Mouse (Mus musculus) liver, adult 2 months (tissue): ENCODE measurements around the gene Otol1. TPM values are rescaled to one million over a fixed set of nuclear protein-coding genes. Genes with fewer than 3 reads are reported as not detected.

ENCODE experiments used
- DNase-seq: peaks from one replicate; pipeline ENCODE4 v3.0.0-alpha.2; 2011; ENCODE audit warnings: low read depth, low spot score; ENCODE audit errors: extremely low read depth
- H3K27ac ChIP-seq: fragments of 200-500 bp; replicated peaks from 2 replicates; pipeline ENCODE4 v1.5.1; 2012; ENCODE audit warnings: low read depth, mild to moderate bottlenecking, control low read depth, inconsistent platforms, low read length; ENCODE audit not compliant: insufficient read depth
- H3K27me3 ChIP-seq: fragments of 200-500 bp; 2 replicates; pipeline ENCODE4 v1.6.1; 2012; ENCODE audit warnings: mild to moderate bottlenecking, moderate library complexity, low read length, inconsistent platforms; ENCODE audit not compliant: control insufficient read depth, insufficient read depth
- H3K36me3 ChIP-seq: fragments of 200-500 bp; 2 replicates; pipeline ENCODE4 v1.6.1; 2012; ENCODE audit warnings: low read length, inconsistent platforms; ENCODE audit not compliant: control insufficient read depth, insufficient read depth
- H3K4me1 ChIP-seq: fragments of 200-500 bp; 2 replicates; pipeline ENCODE4 v1.6.1; 2011; ENCODE audit warnings: low read length; ENCODE audit not compliant: control insufficient read depth, insufficient read depth
- H3K4me3 ChIP-seq: fragments of 200-500 bp; 2 replicates; pipeline ENCODE4 v1.5.1; 2011; ENCODE audit warnings: low read depth, mild to moderate bottlenecking, control low read depth, low read length, moderate library complexity; ENCODE audit not compliant: insufficient read depth
- H3K79me2 ChIP-seq: fragments of 200-500 bp; 2 replicates; pipeline ENCODE4 v1.6.1; 2012; ENCODE audit warnings: inconsistent platforms, mild to moderate bottlenecking, low read length, moderate library complexity; ENCODE audit not compliant: control insufficient read depth, insufficient read depth
- H3K9ac ChIP-seq: fragments of 200-500 bp; 2 replicates; pipeline ENCODE4 v1.6.1; 2012; ENCODE audit warnings: low read depth, mild to moderate bottlenecking, control low read depth, inconsistent platforms, low read length
- CTCF ChIP-seq: fragments of 200-500 bp; IDR thresholded peaks from 2 replicates; pipeline ENCODE4 v1.5.1; 2011; ENCODE audit warnings: low read depth, low read length, control low read depth
- POLR2A ChIP-seq: fragments of 200-500 bp; IDR thresholded peaks from 2 replicates; pipeline ENCODE4 v1.6.1; 2011; ENCODE audit warnings: low read length, control low read depth; ENCODE audit not compliant: insufficient read depth; ENCODE audit errors: extremely low read depth
- WGBS: fragments of 180-500 bp; shearing (Covaris S2); methylation state at CpG from one replicate; pipeline ENCODE4 v1.1.7; 2018; 5-methylcytosine and 5-hydroxymethylcytosine counted together
- polyA plus RNA-seq: library from polyadenylated mRNA; depleted of rRNA; stranded (reverse); fragments of >200 nt; gene quantifications from 2 replicates; pipeline ENCODE4 v1.2.3, GENCODE M21; 2012
- total RNA-seq: library from RNA; depleted of rRNA; stranded (reverse); fragments of >200 nt; gene quantifications from 2 replicates; pipeline ENCODE4 v1.2.3, GENCODE M21; 2014

Otol1 gene
- total and polyA plus RNA-seq, 2 experiments, result not detected

DNA sequence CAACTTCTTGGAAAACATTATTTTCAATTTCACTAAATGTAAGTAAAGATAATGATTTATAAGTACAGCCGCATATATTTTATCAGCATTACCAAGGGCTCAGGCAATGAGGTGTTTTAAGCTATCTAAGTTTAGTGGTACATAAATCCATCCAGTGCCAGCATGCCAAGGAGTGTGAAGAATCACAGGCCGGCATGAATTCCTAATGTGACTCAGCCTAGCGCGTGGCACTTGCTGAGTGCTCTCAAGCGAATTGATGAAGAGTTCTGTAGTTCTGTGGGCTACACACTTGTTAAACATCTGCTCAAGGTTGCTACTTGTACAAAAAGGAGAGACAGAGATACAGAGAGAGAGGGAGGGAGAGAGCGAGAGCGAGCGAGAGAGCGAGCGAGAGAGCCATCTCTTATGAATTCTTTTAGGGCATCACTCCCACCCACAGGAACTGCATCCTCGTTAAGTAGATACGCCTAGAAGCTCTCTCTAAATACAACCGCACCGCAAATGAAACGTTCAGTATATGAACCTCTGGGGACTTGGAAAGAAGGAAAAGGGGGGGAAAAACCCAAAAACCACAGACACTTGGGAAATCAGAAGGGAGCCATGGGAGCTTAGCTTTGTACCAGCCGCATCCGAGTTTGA, 4.2 kb upstream of the Otol1 start:
- Histone ChIP-seq H3K4me1 (no peaks in the 10 kb centered on the region), H3K27me3 (no peaks in the 10 kb centered on the region), H3K36me3 (no peaks in the 10 kb centered on the region), H3K27ac (no peak overlapping the region), H3K79me2 (no peaks in the 10 kb centered on the region), H3K9ac (no peak overlapping the region), H3K4me3 (no peak overlapping the region)
- 82% methylated on average over 17 of the region's 17 CpGs for WGBS
- TF ChIP-seq POLR2A (no peak), CTCF (no peak)
- DNase-seq, result no peak

DNA sequence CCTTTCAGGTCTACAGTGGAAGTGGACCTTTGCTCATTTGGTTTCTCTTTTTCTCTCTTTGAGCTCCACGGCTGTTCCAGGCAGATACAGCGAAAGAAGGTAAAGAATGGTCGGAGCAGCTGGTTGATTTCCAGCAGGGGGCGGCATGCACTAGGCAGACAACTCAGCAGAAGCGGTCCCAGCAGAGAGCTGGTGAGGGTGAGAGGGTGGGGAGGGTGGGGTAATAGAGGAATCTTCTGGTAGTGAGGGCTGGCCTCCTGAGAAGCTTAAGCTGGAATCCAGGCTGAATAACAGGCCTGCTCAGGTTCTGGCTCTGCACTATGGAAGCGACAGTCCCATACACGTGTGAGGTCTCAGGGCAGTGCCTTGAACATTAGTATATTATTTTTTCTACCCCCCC, 3.5 kb upstream of the Otol1 start:
- no peak for TF ChIP-seq CTCF
- no peak for TF ChIP-seq POLR2A
- no peak for DNase-seq
- H3K4me3 ChIP-seq, result no peak overlapping the region
- no peak overlapping the region for H3K27ac ChIP-seq
- H3K36me3 ChIP-seq, result no peaks in the 10 kb centered on the region
- 39% methylated on average over 7 of the region's 7 CpGs for WGBS
- no peaks in the 10 kb centered on the region for H3K79me2 ChIP-seq
- H3K27me3 ChIP-seq, result no peaks in the 10 kb centered on the region
- H3K9ac ChIP-seq, result no peak overlapping the region
- H3K4me1 ChIP-seq, result no peaks in the 10 kb centered on the region

DNA sequence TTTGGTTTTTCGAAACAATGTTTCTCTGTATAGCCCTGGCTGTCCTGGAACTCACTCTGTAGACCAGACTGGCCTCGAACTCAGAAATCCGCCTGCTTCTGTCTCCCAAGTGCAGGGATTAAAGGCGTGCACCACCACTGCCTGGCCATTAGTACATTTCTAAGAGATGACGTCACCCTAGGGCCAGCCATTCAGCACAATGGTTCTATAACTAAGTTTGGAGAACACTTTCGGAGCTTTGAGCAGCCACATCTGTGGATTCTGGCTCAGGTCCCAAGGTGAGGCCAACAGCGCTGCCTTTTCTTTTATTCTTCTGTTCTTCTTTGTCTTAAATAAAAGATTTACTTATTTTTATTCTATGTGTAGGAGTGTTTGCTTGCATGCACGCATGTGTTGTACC, 3.0 kb upstream of the Otol1 start:
- WGBS, result 78% methylated on average over 8 of the region's 8 CpGs
- no peaks in the 10 kb centered on the region for H3K4me1 ChIP-seq
- no peak overlapping the region for H3K27ac ChIP-seq
- no peak overlapping the region for H3K4me3 ChIP-seq
- H3K9ac ChIP-seq, result no peak overlapping the region
- no peaks in the 10 kb centered on the region for H3K79me2 ChIP-seq
- no peaks in the 10 kb centered on the region for H3K27me3 ChIP-seq
- TF ChIP-seq CTCF, result no peak
- DNase-seq, result no peak
- H3K36me3 ChIP-seq, result no peaks in the 10 kb centered on the region

DNA sequence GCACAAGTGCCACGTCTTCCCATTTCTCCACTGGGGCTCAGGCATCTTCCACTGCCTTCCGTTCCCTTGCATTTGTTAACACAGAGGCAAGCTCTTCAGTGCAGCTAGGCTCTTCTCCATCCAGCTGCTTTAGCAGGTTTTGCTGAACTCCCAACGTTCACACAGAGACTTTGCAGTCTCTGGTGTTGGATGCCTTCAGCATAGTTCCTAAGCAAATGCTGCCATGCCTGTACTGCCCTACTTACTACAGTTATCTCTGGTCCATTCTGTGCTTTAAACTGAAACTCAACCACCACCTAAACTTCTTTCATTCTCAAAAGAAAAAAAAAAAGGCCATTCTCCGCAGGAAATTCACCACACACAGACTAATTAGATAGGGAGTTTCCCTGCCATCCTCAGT, 5.2 kb downstream of the Otol1 start:
- H3K4me3 ChIP-seq, result no peak overlapping the region
- WGBS, result 75% methylated on average over 4 of the region's 4 CpGs
- no peak for DNase-seq
- no peaks in the 10 kb centered on the region for H3K27me3 ChIP-seq
- H3K27ac ChIP-seq, result no peak overlapping the region
- no peaks in the 10 kb centered on the region for H3K36me3 ChIP-seq
- no peak overlapping the region for H3K9ac ChIP-seq
- TF ChIP-seq POLR2A (no peak), CTCF (no peak)
- no peaks in the 10 kb centered on the region for H3K79me2 ChIP-seq
- H3K4me1 ChIP-seq, result no peaks in the 10 kb centered on the region

DNA sequence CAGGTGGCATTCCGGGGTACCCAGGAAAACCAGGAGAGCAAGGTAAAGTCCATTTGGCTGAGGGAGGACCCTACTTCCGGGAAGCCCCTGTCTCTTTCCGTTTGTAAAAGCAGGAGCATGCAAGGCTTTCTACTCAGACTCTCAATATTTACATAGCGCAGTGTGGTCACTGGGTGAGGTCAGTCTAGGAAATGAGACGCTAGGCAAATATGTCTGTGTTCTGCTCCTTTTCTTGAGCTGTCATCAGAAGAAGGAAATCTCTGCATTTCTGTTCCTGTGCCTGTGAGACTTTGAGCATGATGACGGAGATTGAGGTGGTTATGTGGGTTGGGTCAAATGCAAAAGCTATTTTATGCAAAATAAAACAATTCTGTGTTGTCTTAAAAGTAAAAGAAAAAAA, 19.2 kb downstream of the Otol1 start:
- 50% methylated on average over 6 of the region's 6 CpGs for WGBS
- Histone ChIP-seq H3K27ac (no peak overlapping the region), H3K36me3 (no peaks in the 10 kb centered on the region), H3K9ac (no peak overlapping the region), H3K79me2 (no peaks in the 10 kb centered on the region), H3K4me1 (no peaks in the 10 kb centered on the region), H3K4me3 (no peak overlapping the region), H3K27me3 (no peaks in the 10 kb centered on the region)
- DNase-seq, result no peak
- no peak for TF ChIP-seq CTCF
- no peak for TF ChIP-seq POLR2A

DNA sequence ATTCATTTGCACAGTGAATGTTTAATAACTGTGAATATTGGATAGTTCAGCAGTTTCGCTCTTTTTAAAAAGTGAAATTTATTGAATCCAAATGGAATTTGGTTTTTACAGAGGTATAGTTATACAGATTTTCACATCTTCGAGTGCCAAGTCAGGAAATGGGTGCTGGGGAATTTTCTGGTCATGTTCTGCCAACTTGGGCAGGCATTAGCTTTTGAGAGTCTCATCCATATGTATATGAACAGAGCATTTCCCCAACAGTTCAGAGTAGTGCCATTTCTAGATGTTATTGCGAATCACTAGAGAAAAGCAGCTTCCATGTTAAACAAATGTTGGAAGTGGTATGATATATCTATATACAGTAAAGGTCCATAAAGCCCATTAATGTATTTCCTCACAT, 21.8 kb downstream of the Otol1 start:
- H3K9ac ChIP-seq, result no peak overlapping the region
- no peaks in the 10 kb centered on the region for H3K4me1 ChIP-seq
- H3K4me3 ChIP-seq, result no peak overlapping the region
- H3K27ac ChIP-seq, result no peak overlapping the region
- TF ChIP-seq CTCF (no peak), POLR2A (no peak)
- no peak for DNase-seq
- H3K79me2 ChIP-seq, result no peaks in the 10 kb centered on the region
- 79% methylated on average over 3 of the region's 3 CpGs for WGBS
- no peaks in the 10 kb centered on the region for H3K27me3 ChIP-seq
- no peaks in the 10 kb centered on the region for H3K36me3 ChIP-seq
